Mouse (Mus musculus): Measurements from ENCODE around the gene Hnrnpl.

Gene Hnrnpl

DNA sequence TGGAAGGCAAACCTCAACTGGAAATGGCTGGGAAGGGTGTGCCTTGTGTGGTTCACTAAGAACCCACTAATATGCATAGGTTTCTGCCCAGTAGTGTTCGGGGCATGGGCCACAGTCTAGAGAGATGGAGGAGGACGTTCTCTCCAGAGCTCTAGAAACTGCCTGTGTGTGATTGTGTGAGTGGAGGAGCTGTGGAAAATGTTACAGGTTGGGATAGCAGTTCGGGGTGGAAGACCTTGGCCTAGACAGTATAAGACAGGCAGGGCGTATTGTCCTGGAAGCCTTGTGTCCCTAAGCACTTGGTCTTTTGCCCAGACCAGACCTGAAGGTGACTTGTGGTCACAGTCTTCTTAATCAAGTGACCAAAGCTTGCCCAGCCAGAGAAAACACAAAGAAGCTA, 4.1 kb downstream of the Hnrnpl start:
- no peak for DNase-seq (ENCODE audit: low spot score in 2 of 2)

DNA sequence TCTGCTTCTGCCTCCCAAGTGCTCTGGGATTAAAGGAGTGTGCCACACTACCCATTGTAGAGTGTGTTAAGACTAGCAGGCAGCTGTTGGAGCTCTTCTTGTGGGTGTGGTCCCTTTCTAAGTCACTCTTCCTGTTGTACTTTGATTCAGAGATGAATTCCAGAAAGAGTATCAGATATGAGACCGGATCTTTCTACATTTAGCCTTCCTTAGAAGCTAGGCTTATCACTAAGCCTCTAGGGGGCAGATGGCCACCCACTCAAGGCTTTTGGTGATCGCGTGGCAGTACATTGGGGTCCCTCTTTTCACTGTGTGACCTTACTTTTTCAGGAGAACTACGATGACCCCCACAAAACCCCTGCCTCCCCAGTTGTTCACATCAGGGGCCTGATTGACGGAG, 4.6 kb downstream of the Hnrnpl start:
- no peak for DNase-seq (ENCODE audit: low spot score in 2 of 2)

DNA sequence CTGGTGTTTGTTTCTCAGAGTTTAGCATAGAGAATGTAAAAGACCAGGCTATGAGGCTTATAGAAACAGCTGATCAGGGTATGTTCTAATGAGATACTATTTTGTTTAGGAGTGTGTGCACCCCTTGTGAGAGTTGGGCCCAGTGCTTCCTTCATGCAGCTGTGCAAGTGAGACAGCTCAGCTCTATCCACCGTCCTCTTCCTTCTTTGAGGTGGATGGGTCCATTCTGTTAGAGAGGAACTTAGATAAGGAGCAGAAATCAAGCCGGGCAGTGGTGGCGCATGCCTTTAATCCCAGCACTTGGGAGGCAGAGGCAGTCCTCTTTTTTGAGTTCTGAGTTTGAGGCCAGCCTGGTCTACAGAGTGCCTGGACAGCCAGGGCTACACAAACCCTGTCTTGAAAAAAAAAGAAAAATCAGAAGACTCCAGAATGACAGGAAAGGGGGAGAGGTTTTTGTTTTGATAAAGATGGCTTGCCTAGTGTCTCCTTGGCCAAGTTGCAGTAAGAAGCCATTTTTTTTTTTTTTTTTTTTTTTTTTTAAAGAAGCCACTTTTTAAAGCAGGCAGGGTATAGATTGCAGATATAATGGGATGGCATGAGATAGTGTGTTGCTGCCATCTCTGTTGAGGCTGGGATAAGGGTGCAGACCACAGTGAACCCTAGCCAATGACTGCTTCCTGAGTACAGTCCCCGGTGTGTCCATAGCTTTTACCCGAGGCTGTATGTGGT, 6.1 kb downstream of the Hnrnpl start:
- DNase-seq (ENCODE audit: low spot score in 2 of 2) = no peak

DNA sequence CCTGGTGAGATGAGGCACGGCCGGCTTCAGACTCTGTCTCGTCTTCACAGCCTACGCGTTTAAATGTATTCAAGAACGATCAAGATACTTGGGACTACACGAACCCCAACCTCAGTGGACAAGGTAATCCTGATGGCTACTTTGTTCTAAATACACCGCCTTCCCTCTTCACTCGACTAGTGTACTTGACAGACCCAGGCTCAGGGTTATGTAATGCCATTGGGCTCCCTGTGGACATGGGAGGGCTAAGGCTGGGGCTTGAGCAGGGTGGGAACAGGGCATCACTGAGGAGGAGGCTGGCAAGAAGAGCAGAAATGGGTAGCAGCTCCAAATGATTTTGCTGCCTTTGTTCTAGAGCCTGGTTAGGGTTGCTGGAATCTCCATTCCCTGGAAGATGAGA, 6.9 kb downstream of the Hnrnpl start:
- DNase-seq (ENCODE audit: low spot score in 2 of 2) = no peak

DNA sequence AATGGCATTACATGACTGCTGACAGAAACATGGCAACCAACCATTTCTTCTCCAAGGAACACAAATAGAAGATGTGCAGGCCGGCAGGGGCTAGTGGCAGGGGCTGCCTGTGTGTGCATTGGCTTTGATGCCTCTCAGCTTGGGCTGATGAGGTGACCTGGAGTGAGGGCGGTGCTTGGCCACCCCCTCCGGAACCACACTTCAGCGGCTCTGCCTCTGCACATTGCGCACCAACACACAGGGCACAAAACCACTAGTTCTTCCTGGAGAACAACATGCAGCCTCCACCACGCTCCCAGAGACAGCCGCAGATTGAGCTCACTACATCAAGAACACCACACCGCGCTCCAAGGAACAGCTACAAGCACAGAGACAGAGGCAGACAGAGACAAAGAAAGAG, 7.9 kb downstream of the Hnrnpl start:
- no peak for DNase-seq (ENCODE audit: low spot score in 2 of 2)

DNA sequence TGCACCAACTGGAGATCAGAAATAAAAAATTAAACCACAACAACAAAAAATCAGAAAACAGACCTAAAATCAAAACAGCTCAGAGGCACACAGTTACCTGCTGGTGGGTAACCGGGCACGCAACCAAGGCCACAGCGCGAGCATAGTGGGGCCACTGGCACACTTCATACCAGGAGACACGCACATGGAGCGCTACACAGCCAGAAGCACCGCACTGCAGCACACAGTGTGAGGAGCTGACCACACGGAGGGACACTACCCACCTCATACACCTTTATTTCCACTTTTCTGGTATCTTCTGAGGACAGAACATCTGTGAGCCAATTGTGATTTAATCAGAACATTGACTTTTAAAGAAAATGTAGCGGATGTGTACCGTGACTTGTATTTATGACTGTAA, 8.6 kb downstream of the Hnrnpl start:
- DNase-seq (ENCODE audit: low spot score in 2 of 2) = no peak

DNA sequence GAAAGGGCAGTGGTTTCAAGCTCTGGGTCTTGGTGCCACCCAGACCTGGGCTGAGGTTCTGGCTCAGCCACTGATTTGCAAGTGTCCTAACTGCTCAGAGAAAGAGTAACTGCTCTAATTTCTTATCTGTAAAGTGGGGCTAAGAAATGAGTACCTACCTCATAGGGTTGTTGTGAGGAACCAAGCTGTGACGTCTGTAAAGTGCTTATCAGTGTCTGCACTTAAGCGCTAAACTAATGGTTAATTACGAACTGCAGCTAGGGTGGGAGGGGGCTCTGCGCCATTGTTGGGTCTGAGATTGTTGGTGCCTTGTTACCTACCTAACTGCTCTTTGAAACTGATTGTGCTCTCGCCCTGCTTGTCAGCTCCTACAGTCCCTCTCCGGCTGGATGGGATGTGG, 9.2 kb downstream of the Hnrnpl start:
- no peak for DNase-seq (ENCODE audit: low spot score in 2 of 2)

DNA sequence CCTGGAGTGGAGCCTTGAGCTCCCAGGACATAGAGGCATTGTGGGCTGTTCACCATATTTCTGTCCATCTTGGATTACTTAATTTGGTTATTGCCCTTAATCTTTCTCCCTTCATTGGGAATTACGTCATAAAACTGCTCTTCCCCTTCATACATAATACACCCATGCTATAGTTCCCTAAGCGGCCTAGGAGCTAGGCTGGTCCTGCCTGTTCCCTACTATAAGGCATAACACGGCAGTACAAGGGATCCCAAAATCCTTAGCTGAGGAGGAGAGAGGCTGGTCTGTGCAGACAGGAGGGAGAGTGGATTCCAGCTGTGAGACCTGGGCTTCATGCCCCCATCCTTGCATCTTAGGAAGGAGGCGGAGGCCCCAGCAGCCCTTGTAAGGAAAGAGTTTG, 9.6 kb downstream of the Hnrnpl start:
- no peak for DNase-seq (ENCODE audit: low spot score in 2 of 2)

DNA sequence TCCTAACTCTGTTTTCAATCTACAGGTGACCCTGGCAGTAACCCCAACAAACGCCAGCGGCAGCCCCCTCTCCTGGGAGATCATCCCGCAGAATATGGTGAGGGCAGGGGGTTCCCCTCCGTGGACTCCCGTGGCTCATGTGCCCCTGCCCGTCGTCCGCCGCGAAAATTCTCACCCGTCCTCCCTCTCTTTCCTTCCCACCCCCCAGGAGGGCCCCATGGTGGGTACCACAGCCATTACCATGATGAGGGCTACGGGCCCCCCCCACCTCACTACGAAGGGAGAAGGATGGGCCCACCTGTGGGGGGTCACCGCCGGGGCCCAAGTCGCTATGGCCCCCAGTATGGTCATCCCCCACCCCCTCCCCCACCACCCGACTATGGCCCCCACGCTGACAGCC, 10.1 kb downstream of the Hnrnpl start:
- no peak for DNase-seq (ENCODE audit: low spot score in 2 of 2)

DNA sequence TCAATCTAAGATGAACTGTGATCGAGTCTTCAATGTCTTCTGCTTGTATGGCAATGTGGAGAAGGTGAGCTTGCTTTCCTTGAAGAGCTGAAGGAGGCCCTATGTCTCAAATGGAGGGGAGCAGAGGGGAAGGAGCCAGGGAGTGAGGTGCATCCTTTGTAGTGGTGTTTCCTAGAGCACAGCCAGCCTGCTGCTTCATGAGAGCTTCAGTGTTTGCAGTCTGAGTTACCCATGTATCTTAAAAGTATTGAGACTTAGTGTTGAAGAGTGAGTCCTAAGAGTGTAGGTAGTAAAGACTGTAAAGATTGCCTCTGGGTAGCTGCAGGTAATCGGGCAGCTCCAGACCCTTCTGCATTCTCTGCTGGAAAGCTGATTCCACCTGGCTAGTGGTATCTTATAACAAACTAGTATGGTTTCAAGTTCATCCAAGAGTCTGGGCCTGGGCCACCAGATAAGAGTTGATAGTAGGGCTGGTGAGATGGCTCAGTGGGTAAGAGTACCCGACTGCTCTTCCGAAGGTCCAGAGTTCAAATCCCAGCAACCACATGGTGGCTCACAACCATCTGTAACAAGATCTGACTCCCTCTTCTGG, 10.6 kb downstream of the Hnrnpl start:
- no peak for DNase-seq (ENCODE audit: low spot score in 2 of 2)

DNA sequence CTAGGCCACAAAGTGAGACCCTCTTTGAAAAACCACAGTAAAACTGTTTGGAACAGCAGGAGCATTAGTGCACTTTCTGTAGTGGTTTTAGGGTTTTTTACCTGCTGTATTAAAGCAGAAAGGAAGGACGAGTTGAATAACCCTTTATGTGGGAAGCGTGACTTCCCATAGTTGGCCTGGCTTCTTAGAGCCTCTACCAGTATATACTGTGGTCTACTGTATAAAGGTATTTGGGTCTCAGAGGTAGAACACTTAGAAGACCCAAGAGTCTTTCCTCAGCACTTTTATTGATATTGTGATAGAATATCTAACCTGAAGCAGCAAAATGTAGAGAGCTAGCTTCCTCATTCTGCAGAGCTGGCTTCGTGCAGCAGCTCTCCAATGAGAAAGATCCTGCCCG, 11.2 kb downstream of the Hnrnpl start:
- DNase-seq (ENCODE audit: low spot score in 2 of 2) = no peak

DNA sequence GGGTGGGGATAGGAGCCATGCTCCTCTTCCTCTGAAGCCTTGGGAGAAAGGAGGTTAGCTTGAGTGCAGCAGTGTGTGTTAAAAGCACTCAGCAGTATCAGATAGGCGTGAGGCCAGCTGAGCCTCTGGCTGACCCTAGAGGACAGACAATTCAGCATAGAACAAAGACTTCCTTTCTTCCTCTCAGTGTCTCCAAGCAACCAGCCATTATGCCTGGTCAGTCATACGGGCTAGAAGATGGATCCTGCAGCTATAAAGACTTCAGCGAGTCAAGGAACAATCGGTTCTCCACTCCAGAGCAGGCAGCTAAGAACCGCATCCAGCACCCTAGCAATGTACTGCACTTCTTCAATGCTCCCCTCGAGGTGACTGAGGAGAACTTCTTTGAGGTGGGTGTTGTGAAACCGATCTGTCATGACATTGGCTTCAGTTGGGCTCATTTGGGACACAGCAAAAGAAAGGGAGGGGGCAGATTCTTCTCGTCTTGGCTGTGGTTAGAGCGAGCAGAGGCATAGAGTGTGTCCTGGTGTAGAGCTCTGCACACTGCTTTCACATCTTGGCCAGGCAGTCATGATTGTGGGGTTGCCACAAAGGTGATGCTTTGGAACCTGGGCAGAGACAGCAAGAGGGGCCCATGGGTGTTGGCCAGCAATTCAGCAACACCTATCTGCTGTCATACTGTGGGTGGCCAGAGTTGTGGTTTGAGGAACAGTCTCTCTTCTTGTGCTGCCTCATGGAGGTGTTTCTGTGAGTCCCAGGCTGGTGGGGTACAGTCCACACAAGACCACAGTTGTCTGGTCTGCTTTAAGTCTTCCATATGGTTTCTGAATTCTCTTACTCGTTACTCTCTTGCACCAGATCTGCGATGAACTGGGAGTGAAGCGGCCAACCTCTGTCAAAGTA, 12.3 kb downstream of the Hnrnpl start:
- no peak for DNase-seq (ENCODE audit: low spot score in 2 of 2)

DNA sequence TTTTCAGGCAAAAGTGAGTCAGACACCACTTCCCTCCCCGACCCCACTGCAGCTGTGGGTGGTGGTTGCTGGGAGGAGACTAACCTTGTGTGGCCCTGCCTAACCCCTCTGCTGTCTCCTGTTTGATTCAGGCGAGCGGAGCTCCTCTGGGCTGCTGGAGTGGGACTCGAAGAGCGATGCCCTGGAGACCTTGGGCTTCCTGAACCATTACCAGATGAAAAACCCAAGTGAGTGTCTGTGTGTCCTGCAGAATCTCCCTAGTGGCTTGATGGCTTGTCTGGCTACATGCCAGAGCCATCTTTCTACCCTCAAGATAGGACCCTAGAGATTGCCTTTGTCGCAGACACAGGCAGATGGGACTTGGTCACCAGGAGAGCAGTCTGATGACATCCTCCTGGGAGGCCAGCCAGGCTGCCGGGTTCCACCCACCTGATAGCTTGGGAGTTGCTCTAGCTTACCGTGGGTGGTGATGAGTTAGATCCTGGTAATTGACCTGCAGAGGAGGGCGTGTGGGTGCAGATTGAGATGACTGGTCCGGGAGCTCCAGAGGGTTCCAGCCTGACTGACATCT, 13.0 kb downstream of the Hnrnpl start:
- DNase-seq (ENCODE audit: low spot score in 2 of 2) = no peak

DNA sequence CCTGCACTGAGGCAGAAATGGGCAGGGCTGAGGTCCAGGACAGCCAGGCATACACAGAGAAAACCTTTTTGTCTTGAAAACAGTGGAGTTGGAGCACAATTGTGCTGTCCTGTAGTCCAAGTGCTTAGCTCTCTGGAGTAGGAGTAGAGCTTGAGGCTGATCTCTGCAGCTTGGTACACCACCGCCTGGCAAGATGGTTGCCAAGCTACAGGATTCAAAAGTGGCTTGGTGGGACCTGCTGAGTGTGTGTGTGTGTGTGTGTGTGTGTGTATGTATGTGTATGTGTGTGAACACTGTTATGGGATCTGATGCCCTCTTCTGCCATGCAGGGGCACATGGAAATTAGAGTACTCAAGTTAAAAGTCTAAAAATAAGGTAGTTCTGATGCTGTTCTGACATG, 14.2 kb downstream of the Hnrnpl start:
- no peak for DNase-seq (ENCODE audit: low spot score in 2 of 2)

DNA sequence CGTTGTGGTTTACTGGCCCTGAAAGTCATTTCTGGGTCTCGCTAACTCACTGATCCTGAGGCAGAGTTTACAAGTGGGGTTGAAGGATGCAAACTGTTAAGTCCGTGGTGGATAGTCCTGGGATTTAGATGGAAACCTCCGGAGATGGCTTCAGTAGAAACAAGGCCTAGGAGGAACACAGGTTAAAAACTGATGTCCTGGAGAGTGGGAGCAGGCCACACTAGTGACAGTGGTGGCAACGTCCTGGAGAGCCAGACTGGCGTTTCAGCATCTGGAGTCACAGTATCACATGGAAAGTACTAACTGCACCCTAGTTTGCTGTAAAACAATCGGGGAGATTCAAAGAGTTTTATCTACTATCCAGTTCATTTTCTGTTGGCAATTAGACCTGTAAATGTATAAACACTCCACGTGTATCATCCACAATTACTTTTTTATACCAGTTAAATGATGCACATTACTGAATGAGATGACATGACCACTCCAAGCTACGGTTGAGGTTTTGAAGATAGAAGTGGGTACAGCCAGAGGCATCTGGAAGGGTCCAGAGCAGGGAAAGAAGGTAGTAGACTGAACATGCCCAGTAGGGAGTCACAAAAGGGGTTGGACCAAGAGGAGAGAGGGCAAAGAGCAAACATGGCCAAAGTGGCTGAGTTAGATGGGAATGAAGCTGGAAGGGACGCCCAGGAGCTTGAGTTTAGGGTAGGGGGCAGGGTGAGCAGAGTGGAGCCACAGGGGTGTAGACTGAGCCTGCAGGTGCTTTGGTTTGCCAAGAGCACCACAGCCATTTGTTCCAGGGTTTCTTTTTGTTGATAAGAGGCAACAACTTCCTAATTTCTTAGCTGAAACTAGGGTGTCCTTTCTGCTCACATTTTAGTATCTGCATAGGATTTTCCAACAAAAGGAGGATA, 14.9 kb downstream of the Hnrnpl start:
- no peak for DNase-seq (ENCODE audit: low spot score in 2 of 2)

DNA sequence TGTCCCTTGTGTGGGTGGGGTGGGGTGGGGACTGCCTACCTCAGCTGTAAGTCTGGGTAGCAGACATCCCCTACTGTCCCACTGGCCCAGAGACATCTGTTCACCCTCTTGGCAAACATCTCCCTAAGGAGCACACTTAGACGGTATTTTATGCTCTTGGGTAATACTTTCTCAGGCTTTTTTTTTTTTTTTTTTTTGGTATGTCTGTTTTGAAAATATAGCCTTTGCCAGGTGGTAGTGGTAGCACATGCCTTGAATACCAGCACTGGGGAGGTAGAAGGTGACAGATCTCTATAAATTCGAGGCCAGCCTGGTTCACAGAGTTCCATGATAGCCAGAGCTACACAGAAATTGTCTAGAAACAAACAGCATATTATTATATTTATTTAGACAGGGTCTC, 15.6 kb downstream of the Hnrnpl start:
- no peak for DNase-seq (ENCODE audit: low spot score in 2 of 2)

DNA sequence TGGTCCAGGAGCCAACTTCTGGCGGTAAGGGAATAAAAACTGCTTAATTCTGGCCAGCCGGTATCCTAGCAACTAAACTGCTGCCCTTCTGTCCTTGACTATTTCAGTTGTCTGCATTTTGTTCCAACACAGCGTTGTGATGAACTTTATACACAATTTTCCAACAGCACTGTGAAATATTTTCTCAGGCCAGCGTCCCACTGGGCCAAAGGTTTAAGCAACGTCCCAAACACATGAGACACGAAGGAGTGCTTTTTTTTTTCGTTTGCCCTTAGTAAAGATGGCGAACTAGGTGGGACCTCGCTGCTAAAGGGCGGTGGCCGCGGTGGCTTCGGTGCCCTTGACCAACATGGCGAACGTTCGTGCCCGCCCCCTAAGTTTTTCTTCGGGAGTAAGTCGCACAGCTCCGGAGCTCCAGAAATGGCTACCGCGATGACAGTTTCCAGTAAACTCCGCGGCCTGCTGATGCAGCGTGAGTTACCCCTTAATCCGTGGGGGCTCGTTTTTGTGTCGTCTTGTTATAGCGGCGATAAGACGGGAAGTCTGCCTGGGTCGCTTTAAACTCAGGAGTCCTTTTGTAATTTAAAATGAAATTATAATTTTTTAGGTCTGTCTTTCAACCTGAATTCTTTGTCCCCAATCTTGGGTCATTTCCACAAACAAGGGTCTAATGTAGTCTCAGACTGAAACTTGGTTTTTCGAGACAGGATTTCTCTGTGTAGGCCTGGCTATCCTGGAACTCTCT, 16.8 kb downstream of the Hnrnpl start, which contains the start of gene Ech1:
Ech1 (plus strand) TSS at position 277 of the 745 bp plus-strand sequence.
- peak; percentile 78 to 79 for DNase-seq (ENCODE audit: low spot score in 2 of 2)

DNA sequence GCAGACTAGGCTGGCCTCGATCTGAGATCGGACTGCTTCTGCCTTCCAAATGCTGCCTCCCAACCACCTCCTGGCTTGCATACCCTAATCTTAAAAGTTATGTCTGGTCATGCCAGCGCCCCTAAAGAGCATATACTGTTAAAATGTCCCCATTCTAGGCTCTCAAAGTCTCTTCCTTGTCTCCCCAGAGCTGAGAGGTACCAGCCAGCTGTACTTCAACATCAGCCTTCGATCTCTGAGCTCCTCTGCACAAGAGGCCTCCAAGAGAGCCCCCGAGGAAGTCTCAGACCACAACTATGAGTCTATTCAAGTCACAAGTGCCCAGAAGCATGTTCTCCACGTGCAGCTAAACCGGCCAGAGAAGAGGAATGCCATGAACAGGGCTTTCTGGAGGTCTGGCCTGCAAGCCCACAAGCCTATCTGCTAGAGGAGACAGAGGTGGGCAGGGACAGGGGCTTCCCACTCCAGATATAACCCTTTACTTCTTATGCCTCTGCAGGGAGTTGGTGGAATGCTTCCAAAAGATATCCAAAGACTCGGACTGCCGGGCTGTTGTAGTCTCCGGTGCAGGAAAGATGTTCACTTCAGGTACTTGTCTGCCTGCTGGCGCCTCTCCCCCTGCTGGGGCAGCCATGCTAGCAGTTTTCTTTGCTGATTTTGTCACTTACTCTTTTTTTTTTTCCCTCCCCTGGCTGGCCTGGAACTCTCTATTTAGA, 17.5 kb downstream of the Hnrnpl start:
- DNase-seq (ENCODE audit: low spot score in 2 of 2) = no peak

DNA sequence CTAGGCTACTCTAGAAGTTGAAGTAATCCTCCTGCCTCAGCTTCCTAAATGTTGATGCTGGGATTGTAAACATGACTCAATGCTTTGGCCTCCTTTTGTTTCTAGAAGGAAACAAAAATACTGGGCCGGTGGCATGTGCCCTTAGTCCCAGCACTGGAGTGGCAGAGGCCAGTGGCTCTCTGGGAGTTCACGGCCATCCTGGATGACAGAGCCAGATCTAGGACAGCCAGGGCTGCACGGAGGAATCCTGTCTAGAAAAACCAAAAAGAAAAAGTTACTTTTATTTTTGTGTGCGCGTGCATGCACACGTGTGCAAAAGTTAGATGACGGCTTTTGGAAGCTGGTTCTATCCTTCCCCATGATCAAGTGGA, 18.0 kb downstream of the Hnrnpl start:
- DNase-seq (ENCODE audit: low spot score in 2 of 2) = no peak

DNA sequence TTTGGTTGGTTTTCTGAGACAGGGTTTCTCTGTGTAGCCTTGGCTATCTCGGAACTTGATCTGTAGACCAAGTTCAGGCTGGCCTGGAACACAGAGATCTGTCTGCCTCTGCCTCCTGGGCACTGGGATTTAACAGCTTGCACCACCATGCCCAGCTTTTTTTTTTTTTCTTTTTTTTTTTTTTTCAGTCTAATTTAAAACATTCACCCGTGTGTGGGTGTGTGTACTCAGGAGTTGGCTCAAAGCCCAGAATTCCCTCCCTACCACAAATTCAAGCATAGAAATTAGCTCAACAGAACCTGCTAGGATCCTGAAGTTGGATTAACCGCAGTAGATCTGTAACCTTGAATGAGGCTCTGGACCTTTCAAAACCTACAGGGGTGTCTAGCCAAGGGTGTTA, 19.0 kb downstream of the Hnrnpl start:
- no peak for DNase-seq (ENCODE audit: low spot score in 2 of 2)

All from frontal cortex, postnatal 25 days (tissue).